Mouse (Mus musculus): ENCODE measurements around the gene Snx29.

DNA sequence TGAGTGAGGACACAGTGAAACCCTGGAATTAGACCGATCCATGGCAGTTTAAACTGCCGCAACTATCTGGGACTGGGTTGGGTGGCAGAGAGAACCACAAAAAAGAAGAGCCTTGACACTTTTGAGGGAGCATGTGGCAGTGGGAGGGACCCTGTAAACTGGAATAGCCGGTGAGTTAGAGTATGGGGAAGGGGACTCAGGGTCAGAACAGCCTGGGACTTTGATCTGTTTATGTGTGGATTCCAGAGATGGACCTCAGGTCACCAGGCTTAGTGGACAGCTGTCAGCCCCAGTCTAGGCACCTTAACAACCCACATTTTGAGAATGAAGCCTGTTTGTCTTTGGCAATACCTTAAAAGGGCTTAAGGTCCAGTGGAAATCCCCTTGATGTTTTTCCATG lies 215.5 kb downstream of the Snx29 start:
- TF ChIP-seq RCOR1 (conservative IDR thresholded peaks at IDR 0.05; ENCODE audit: low read depth, low read length): no peak
- TF ChIP-seq CTCF (conservative IDR thresholded peaks at IDR 0.05 in 1 of 2, IDR thresholded peaks at IDR 0.05 in 1 of 2; ENCODE audit: low read depth in 2 of 2, low read length in 2 of 2): no peak
- TF ChIP-seq MAX (IDR thresholded peaks at IDR 0.05; ENCODE audit: low read length): no peak
- no peak for TF ChIP-seq IRF4 (IDR thresholded peaks at IDR 0.05; ENCODE audit: low read depth, low read length)
- TF ChIP-seq POLR2A (IDR thresholded peaks at IDR 0.05; ENCODE audit: low read depth, low read length): no peak
- no peak for TF ChIP-seq EP300 (IDR thresholded peaks at IDR 0.05; ENCODE audit: low read length)
- TF ChIP-seq ZNF384 (IDR thresholded peaks at IDR 0.05; ENCODE audit: low read depth, low read length): no peak
- TF ChIP-seq RAD21 (IDR thresholded peaks at IDR 0.05; ENCODE audit: low read depth, low read length): no peak
- no peak for TF ChIP-seq CHD2 (IDR thresholded peaks at IDR 0.05; ENCODE audit: low read length)

Data from CH12.LX (cell line).